Mouse (Mus musculus) forebrain, embryonic 10.5 days (tissue): ENCODE results near the gene Arl3. TPM values are rescaled to one million over a fixed set of nuclear protein-coding genes. Genes with fewer than 3 reads are reported as not detected.
A peak's percentile ranks its signal among the peaks of the same experiment; 100 is the strongest.

Source experiments
- DNase-seq: peaks from one replicate; pipeline ENCODE4 v3.0.0-alpha.2; 2017; ENCODE audit warnings: low spot score; ENCODE audit errors: extremely low spot score
- H3K27ac ChIP-seq: fragments of 300-500 bp; sonication (generic); 2 replicates; pipeline ENCODE4 v1.5.1; 2016; ENCODE audit warnings: mild to moderate bottlenecking
- H3K27me3 ChIP-seq: fragments of 300-500 bp; sonication (generic); 2 replicates; pipeline ENCODE4 v1.6.1; 2016; ENCODE audit warnings: mild to moderate bottlenecking; ENCODE audit not compliant: poor library complexity, severe bottlenecking
- H3K36me3 ChIP-seq: fragments of 300-500 bp; sonication (generic); replicated peaks from 2 replicates; pipeline ENCODE4 v1.6.1; 2016; ENCODE audit warnings: mild to moderate bottlenecking, moderate library complexity
- H3K4me1 ChIP-seq: fragments of 300-500 bp; sonication (generic); 2 replicates; pipeline ENCODE4 v1.6.1; 2016
- H3K4me3 ChIP-seq: fragments of 300-500 bp; sonication (generic); 2 replicates; pipeline ENCODE4 v1.5.1; 2016; ENCODE audit warnings: mild to moderate bottlenecking, moderate library complexity
- H3K9me3 ChIP-seq: fragments of 300-500 bp; sonication (generic); 2 replicates; pipeline ENCODE4 v1.6.1; 2016; ENCODE audit warnings: mild to moderate bottlenecking, moderate library complexity
- WGBS: fragments of 180-500 bp; shearing (Covaris S2); methylation state at CpG from one replicate; pipeline ENCODE4 v1.1.7; 2016; 5-methylcytosine and 5-hydroxymethylcytosine counted together
- polyA plus RNA-seq: library from polyadenylated mRNA; unstranded; fragments of >200 nt; fragmentation: Nextera tagmentation; extraction: Ambion mirVana; gene quantifications from 2 replicates; pipeline ENCODE4 v1.2.1, GENCODE M21; 2016

The Arl3 gene
- polyA plus RNA-seq, 1 experiment from 2014 or later, result 196 TPM

- peak; percentile 99 for DNase-seq
- under 1% methylated on average over 52 of the region's 52 CpGs for WGBS
- Histone ChIP-seq H3K9me3 (no peaks in the 10 kb centered on the region), H3K27me3 (no peaks in the 10 kb centered on the region), H3K4me1 (peaks cover 43% of the 10 kb centered on the region), H3K4me3 (peak overlapping the region; percentile 96), H3K36me3 (peaks cover 8% of the 10 kb centered on the region), H3K27ac (peak overlapping the region; percentile 99)
These were observed 73.0 kb downstream of the Arl3 start for GRCm38 (mm10) chr19:46499836-46500580.

GRCm38 (mm10) chr19:46499539-46499835 lies 73.5 kb downstream of the Arl3 start:
- DNase-seq, result no peak
- 6% methylated on average over 3 of the region's 3 CpGs for WGBS

GRCm38 (mm10) chr19:46497230-46497629 lies 75.8 kb downstream of the Arl3 start:
- H3K4me3 ChIP-seq, result no peak overlapping the region
- WGBS, result 77% methylated on average over 2 of the region's 2 CpGs
- peaks cover 16% of the 10 kb centered on the region for H3K4me1 ChIP-seq
- no peaks in the 10 kb centered on the region for H3K27me3 ChIP-seq
- no peak for DNase-seq
- H3K36me3 ChIP-seq, result no peaks in the 10 kb centered on the region
- H3K27ac ChIP-seq, result no peak overlapping the region
- H3K9me3 ChIP-seq, result no peaks in the 10 kb centered on the region

More at GRCm38 (mm10) chr19:46499539-46499835, 73.5 kb downstream of the Arl3 start:
- peaks cover 3% of the 10 kb centered on the region; the same call in 1 of the 2 replicates for H3K36me3 ChIP-seq
- peak overlapping the region; percentile 99 for H3K27ac ChIP-seq
- no peaks in the 10 kb centered on the region for H3K27me3 ChIP-seq
- H3K4me1 ChIP-seq, result peaks cover 38% of the 10 kb centered on the region
- H3K4me3 ChIP-seq, result peak overlapping the region; percentile 96
- H3K9me3 ChIP-seq, result no peaks in the 10 kb centered on the region

GRCm38 (mm10) chr19:46495136-46495535 lies 77.9 kb downstream of the Arl3 start:
- 90% methylated on average over 8 of the region's 8 CpGs for WGBS
- no peak overlapping the region for H3K27ac ChIP-seq
- DNase-seq, result no peak
- H3K9me3 ChIP-seq, result no peaks in the 10 kb centered on the region
- no peaks in the 10 kb centered on the region for H3K36me3 ChIP-seq
- no peak overlapping the region for H3K4me3 ChIP-seq
- H3K27me3 ChIP-seq, result no peaks in the 10 kb centered on the region
- H3K4me1 ChIP-seq, result peaks cover 18% of the 10 kb centered on the region

GRCm38 (mm10) chr19:46490634-46491033 lies 82.4 kb downstream of the Arl3 start:
- H3K4me1 ChIP-seq, result peaks cover 34% of the 10 kb centered on the region
- peaks cover 24% of the 10 kb centered on the region for H3K36me3 ChIP-seq
- 13% methylated on average over 2 of the region's 2 CpGs for WGBS
- no peaks in the 10 kb centered on the region for H3K27me3 ChIP-seq
- no peak for DNase-seq
- H3K27ac ChIP-seq, result peak overlapping the region; percentile 40; the same call in 1 of the 2 replicates
- no peak overlapping the region for H3K4me3 ChIP-seq
- H3K9me3 ChIP-seq, result no peaks in the 10 kb centered on the region

GRCm38 (mm10) chr19:46489448-46489847 lies 83.5 kb downstream of the Arl3 start:
- H3K4me3 ChIP-seq, result no peak overlapping the region
- H3K27ac ChIP-seq, result no peak overlapping the region
- 90% methylated on average over 1 of the region's 1 CpGs for WGBS
- H3K27me3 ChIP-seq, result no peaks in the 10 kb centered on the region
- peaks cover 45% of the 10 kb centered on the region for H3K4me1 ChIP-seq
- DNase-seq, result no peak
- H3K36me3 ChIP-seq, result peaks cover 36% of the 10 kb centered on the region
- no peaks in the 10 kb centered on the region for H3K9me3 ChIP-seq

- Histone ChIP-seq H3K4me3 (no peak overlapping the region), H3K27ac (peak overlapping the region; percentile 56), H3K4me1 (peaks cover 72% of the 10 kb centered on the region), H3K27me3 (no peaks in the 10 kb centered on the region), H3K36me3 (peaks cover 46% of the 10 kb centered on the region), H3K9me3 (no peaks in the 10 kb centered on the region)
- WGBS, result 82% methylated on average over 2 of the region's 2 CpGs
- no peak for DNase-seq
These were observed 86.3 kb downstream of the Arl3 start for GRCm38 (mm10) chr19:46486709-46487108.

GRCm38 (mm10) chr19:46485847-46486246 lies 87.2 kb downstream of the Arl3 start:
- DNase-seq, result no peak
- no peak overlapping the region for H3K4me3 ChIP-seq
- H3K4me1 ChIP-seq, result peaks cover 80% of the 10 kb centered on the region
- no peaks in the 10 kb centered on the region for H3K9me3 ChIP-seq
- no peaks in the 10 kb centered on the region for H3K27me3 ChIP-seq
- H3K36me3 ChIP-seq, result peaks cover 47% of the 10 kb centered on the region
- H3K27ac ChIP-seq, result peak overlapping the region; percentile 56; the same call in 1 of the 2 replicates
- WGBS, result 84% methylated on average over 9 of the region's 9 CpGs

- no peaks in the 10 kb centered on the region for H3K9me3 ChIP-seq
- H3K4me3 ChIP-seq, result no peak overlapping the region
- 72% methylated on average over 5 of the region's 5 CpGs for WGBS
- H3K4me1 ChIP-seq, result peaks cover 81% of the 10 kb centered on the region
- H3K27ac ChIP-seq, result peak overlapping the region; percentile 26; the same call in 1 of the 2 replicates
- no peaks in the 10 kb centered on the region for H3K27me3 ChIP-seq
- peaks cover 60% of the 10 kb centered on the region for H3K36me3 ChIP-seq
- DNase-seq, result no peak
These were observed 88.5 kb downstream of the Arl3 start for GRCm38 (mm10) chr19:46484518-46484917.

GRCm38 (mm10) chr19:46483701-46484328 lies 89.2 kb downstream of the Arl3 start:
- WGBS, result 72% methylated on average over 15 of the region's 15 CpGs
- Histone ChIP-seq H3K4me3 (no peak overlapping the region), H3K36me3 (peaks cover 67% of the 10 kb centered on the region), H3K9me3 (no peaks in the 10 kb centered on the region), H3K27me3 (no peaks in the 10 kb centered on the region), H3K27ac (peak overlapping the region; percentile 74), H3K4me1 (peaks cover 88% of the 10 kb centered on the region)
- DNase-seq, result no peak

GRCm38 (mm10) chr19:46482896-46483516 lies 90.0 kb downstream of the Arl3 start:
- H3K4me1 ChIP-seq, result peaks cover 96% of the 10 kb centered on the region
- WGBS, result 32% methylated on average over 17 of the region's 17 CpGs
- peaks cover 74% of the 10 kb centered on the region for H3K36me3 ChIP-seq

GRCm38 (mm10) chr19:46481756-46482155 lies 91.2 kb downstream of the Arl3 start:
- H3K27ac ChIP-seq, result 0 out of 2 replicates have a peak overlapping the region, but pooled peaks have one; percentile 22
- no peak for DNase-seq
- no peak overlapping the region for H3K4me3 ChIP-seq
- H3K36me3 ChIP-seq, result peaks cover 75% of the 10 kb centered on the region
- H3K9me3 ChIP-seq, result no peaks in the 10 kb centered on the region
- 16% methylated on average over 4 of the region's 4 CpGs for WGBS
- peaks cover 97% of the 10 kb centered on the region for H3K4me1 ChIP-seq
- H3K27me3 ChIP-seq, result no peaks in the 10 kb centered on the region

More at GRCm38 (mm10) chr19:46482896-46483516, 90.0 kb downstream of the Arl3 start:
- H3K27ac ChIP-seq, result peak overlapping the region; percentile 56
- H3K9me3 ChIP-seq, result no peaks in the 10 kb centered on the region
- H3K4me3 ChIP-seq, result no peak overlapping the region
- no peaks in the 10 kb centered on the region for H3K27me3 ChIP-seq
- DNase-seq, result no peak

GRCm38 (mm10) chr19:46481352-46481751 lies 91.6 kb downstream of the Arl3 start:
- no peak for DNase-seq
- 26% methylated on average over 3 of the region's 3 CpGs for WGBS
- Histone ChIP-seq H3K27ac (0 out of 2 replicates have a peak overlapping the region, but pooled peaks have one; percentile 22), H3K4me3 (no peak overlapping the region), H3K36me3 (peaks cover 73% of the 10 kb centered on the region), H3K27me3 (no peaks in the 10 kb centered on the region), H3K9me3 (no peaks in the 10 kb centered on the region), H3K4me1 (peaks cover 96% of the 10 kb centered on the region)
